Mouse (Mus musculus) MEL (cell line): ENCODE data around the gene Noxa1.

Experiments used
- CHD1 ChIP-seq: IDR thresholded peaks from 2 replicates; pipeline ENCODE4 v1.6.1; 2012; ENCODE audit warnings: low read depth, mild to moderate bottlenecking, inconsistent platforms, low read length, improper control_type of control experiment
- CTCF ChIP-seq, 3 experiments: IDR thresholded peaks in 2 of 3; conservative IDR thresholded peaks in 1 of 3; 2 replicates each; pipeline ENCODE4 v1.5.1; 2011 to 2012; ENCODE audit warnings: low read length in 3 of 3, low read depth in 2 of 3, mild to moderate bottlenecking in 2 of 3, improper control_type of control experiment in 1 of 3, inconsistent platforms in 1 of 3, mixed read lengths in 1 of 3, moderate library complexity in 1 of 3; ENCODE audit not compliant: control insufficient read depth in 1 of 3, insufficient read depth in 1 of 3, poor library complexity in 1 of 3, severe bottlenecking in 1 of 3
- ELF1 ChIP-seq: IDR thresholded peaks from 2 replicates; pipeline ENCODE4 v1.6.1; 2014; ENCODE audit warnings: low read depth, mild to moderate bottlenecking, inconsistent platforms, low read length, improper control_type of control experiment, moderate library complexity
- GATA1 ChIP-seq: IDR thresholded peaks from 2 replicates; pipeline ENCODE4 v1.6.1; 2011; ENCODE audit warnings: low read depth, low read length, improper control_type of control experiment
- POLR2AphosphoS2 ChIP-seq: IDR thresholded peaks from 2 replicates; pipeline ENCODE4 v1.6.1; 2011; ENCODE audit warnings: low read length, improper control_type of control experiment
- RAD21 ChIP-seq: IDR thresholded peaks from 2 replicates; pipeline ENCODE4 v1.6.1; 2011; ENCODE audit warnings: mild to moderate bottlenecking, low read depth, low read length, improper control_type of control experiment
- SIN3A ChIP-seq: IDR thresholded peaks from 2 replicates; pipeline ENCODE4 v1.6.1; 2012; ENCODE audit warnings: low read length, improper control_type of control experiment, inconsistent platforms
- USF2 ChIP-seq, 2 experiments: IDR thresholded peaks; 2 replicates each; pipeline ENCODE4 v1.6.1; 2011 to 2012; ENCODE audit warnings: improper control_type of control experiment in 2 of 2, low read length in 2 of 2, borderline replicate concordance in 1 of 2, inconsistent platforms in 1 of 2, low read depth in 1 of 2, mild to moderate bottlenecking in 1 of 2; ENCODE audit not compliant: insufficient read depth in 1 of 2
- ZC3H11A ChIP-seq: IDR thresholded peaks from 2 replicates; pipeline ENCODE4 v1.6.1; 2012; ENCODE audit warnings: low read depth, mild to moderate bottlenecking, inconsistent platforms, low read length, improper control_type of control experiment

DNA sequence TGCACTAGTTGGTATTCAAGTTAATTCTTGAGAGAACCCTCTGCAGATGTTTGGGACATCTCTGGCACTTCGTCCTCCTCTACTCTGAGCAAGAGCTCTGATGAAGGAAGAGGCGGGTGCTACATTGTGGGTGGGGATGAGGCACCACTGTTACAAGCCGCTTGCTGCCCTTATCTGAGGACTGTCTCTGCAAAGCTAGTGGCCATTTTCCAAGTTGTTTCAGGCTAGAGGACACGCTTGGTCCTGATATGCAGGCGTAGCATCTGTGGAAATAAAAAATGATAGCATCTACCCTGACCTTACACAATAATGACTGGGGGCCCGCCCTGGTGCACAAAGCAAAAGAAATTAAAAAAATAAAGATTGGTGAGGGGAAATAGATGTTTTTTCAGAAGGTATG, 42.9 kb upstream of the Noxa1 start:
- TF ChIP-seq CTCF (IDR thresholded peaks at IDR 0.05 in 2 of 3, conservative IDR thresholded peaks at IDR 0.05 in 1 of 3; ENCODE audit: control insufficient read depth in 1 of 3, insufficient read depth in 1 of 3, low read depth in 2 of 3, low read length in 3 of 3, poor library complexity in 1 of 3, severe bottlenecking in 1 of 3) (no peak), ELF1 (no peak), ZC3H11A (no peak), SIN3A (0 out of 2 replicates have a peak, but pooled peaks have one; percentile 27), RAD21 (no peak), CHD1 (no peak), POLR2AphosphoS2 (no peak), USF2 (IDR thresholded peaks at IDR 0.05; ENCODE audit: borderline replicate concordance in 1 of 2, insufficient read depth in 1 of 2, low read depth in 1 of 2, low read length in 2 of 2) (no peak), GATA1 (0 out of 2 replicates have a peak, but pooled peaks have one; percentile 37)
